Mouse (Mus musculus): ENCODE data around the gene Srek1. TPM values are rescaled to one million over a fixed set of nuclear protein-coding genes. Genes with fewer than 3 reads are reported as not detected.

Gene Srek1
- total and polyA plus RNA-seq, 3 experiments = 38.9 to 93.3 (median 45.6) TPM

GRCm38 (mm10) chr13:103779922-103780585, 5.6 kb upstream of the Srek1 start:
- no peak overlapping the region for H3K4me3 ChIP-seq (replicated peaks in 1 of 3; ENCODE audit: low read depth in 2 of 3, low read length in 2 of 3, poor library complexity in 1 of 3)
- peak overlapping the region; percentile 35; the same call in 1 of the 2 replicates for H3K4me2 ChIP-seq (ENCODE audit: insufficient read depth, low read depth, poor library complexity, severe bottlenecking)
- DNase-seq (ENCODE audit: extremely low read depth) = peak; percentile 53
- no peak overlapping the region for H3K9ac ChIP-seq (ENCODE audit: insufficient read depth, low read depth)
- H3K4me1 ChIP-seq (ENCODE audit: control insufficient read depth in 1 of 2, insufficient read depth in 2 of 2) = peaks cover 0 to 3% of the 10 kb centered on the region in 2 experiments; a peak in 2 of 4 replicates
- no peak overlapping the region for H3K27ac ChIP-seq (ENCODE audit: insufficient read depth, low read depth)
- no peaks in the 10 kb centered on the region for H3K79me2 ChIP-seq (replicated peaks; ENCODE audit: control insufficient read depth, extremely low read depth, insufficient read depth, poor library complexity, severe bottlenecking)
- H3K36me3 ChIP-seq (replicated peaks in 1 of 2; ENCODE audit: control insufficient read depth in 1 of 2, insufficient read depth in 1 of 2, low read length in 1 of 2) = no peaks in the 10 kb centered on the region
- peaks cover 2% of the 10 kb centered on the region for H3K27me3 ChIP-seq (replicated peaks)
- in situ Hi-C loops (cut with MboI; ENCODE audit: low pct_ligation_motif_present, low pct_unique_long_range_greater_than_20kb, low sequenced_read_pairs) (no loop called here), dilution Hi-C loops (cut with MboI; ENCODE audit: extremely low pct_ligation_motif_present, extremely low pct_unique_long_range_greater_than_20kb, low sequenced_read_pairs) (no loop called here)
- no peaks in the 10 kb centered on the region for H3K9me3 ChIP-seq (replicated peaks; ENCODE audit: low read length)
- no peak for TF ChIP-seq JUN (IDR thresholded peaks at IDR 0.05; ENCODE audit: insufficient read depth, low read depth, low read length)
- peak; percentile 51 for TF ChIP-seq RAD21 (IDR thresholded peaks at IDR 0.05; ENCODE audit: low read depth, low read length)
- peak; percentile 36 for TF ChIP-seq SMC3 (IDR thresholded peaks at IDR 0.05; ENCODE audit: low read depth, low read length)
- peak; percentile 61 to 62; a peak in 3 of 4 replicates for TF ChIP-seq CTCF (conservative IDR thresholded peaks at IDR 0.05 in 1 of 2, IDR thresholded peaks at IDR 0.05 in 1 of 2; ENCODE audit: low read depth in 2 of 2, low read length in 2 of 2)
- no peak for TF ChIP-seq E2F4 (IDR thresholded peaks at IDR 0.05; ENCODE audit: insufficient replicate concordance, low read depth, low read length)
- TF ChIP-seq ZKSCAN1 (IDR thresholded peaks at IDR 0.05; ENCODE audit: borderline replicate concordance, low read depth, low read length) = no peak
- no peak for TF ChIP-seq HCFC1 (IDR thresholded peaks at IDR 0.05; ENCODE audit: low read depth, low read length)
- TF ChIP-seq MEF2A (IDR thresholded peaks at IDR 0.05; ENCODE audit: borderline replicate concordance, low read depth, low read length) = no peak
- no peak for TF ChIP-seq RCOR1 (conservative IDR thresholded peaks at IDR 0.05; ENCODE audit: low read depth, low read length)
- no peak for TF ChIP-seq USF2 (conservative IDR thresholded peaks at IDR 0.05; ENCODE audit: low read depth, low read length)
- TF ChIP-seq PAX5 (IDR thresholded peaks at IDR 0.05; ENCODE audit: low read length) = no peak

GRCm38 (mm10) chr13:103777126-103777525, 2.7 kb upstream of the Srek1 start:
- Histone ChIP-seq H3K4me3 (replicated peaks in 1 of 3; ENCODE audit: low read depth in 2 of 3, low read length in 2 of 3, poor library complexity in 1 of 3) (no peak overlapping the region), H3K9ac (ENCODE audit: insufficient read depth, low read depth) (no peak overlapping the region), H3K27ac (ENCODE audit: insufficient read depth, low read depth) (no peak overlapping the region), H3K27me3 (replicated peaks) (peaks cover 2% of the 10 kb centered on the region), H3K9me3 (replicated peaks; ENCODE audit: low read length) (no peaks in the 10 kb centered on the region), H3K79me2 (replicated peaks; ENCODE audit: control insufficient read depth, extremely low read depth, insufficient read depth, poor library complexity, severe bottlenecking) (peaks cover 16% of the 10 kb centered on the region), H3K4me1 (ENCODE audit: control insufficient read depth in 1 of 2, insufficient read depth in 2 of 2) (peaks cover 0 to 9% of the 10 kb centered on the region in 2 experiments; a peak in 2 of 4 replicates), H3K4me2 (ENCODE audit: insufficient read depth, low read depth, poor library complexity, severe bottlenecking) (no peak overlapping the region), H3K36me3 (replicated peaks in 1 of 2; ENCODE audit: control insufficient read depth in 1 of 2, insufficient read depth in 1 of 2, low read length in 1 of 2) (no peaks in the 10 kb centered on the region)
- no peak for TF ChIP-seq GABPA (IDR thresholded peaks at IDR 0.05; ENCODE audit: insufficient replicate concordance, low read depth, low read length)
- TF ChIP-seq CHD2 (IDR thresholded peaks at IDR 0.05; ENCODE audit: low read length) = no peak
- no peak for TF ChIP-seq USF1 (IDR thresholded peaks at IDR 0.05; ENCODE audit: low read depth, low read length)
- no peak for TF ChIP-seq ETS1 (conservative IDR thresholded peaks at IDR 0.05; ENCODE audit: low read depth, low read length)
- dilution Hi-C loops (cut with MboI; ENCODE audit: extremely low pct_ligation_motif_present, extremely low pct_unique_long_range_greater_than_20kb, low sequenced_read_pairs) (no loop called here), in situ Hi-C loops (cut with MboI; ENCODE audit: low pct_ligation_motif_present, low pct_unique_long_range_greater_than_20kb, low sequenced_read_pairs) (no loop called here)
- no peak for DNase-seq (ENCODE audit: extremely low read depth)

Measured in CH12.LX (cell line).